Mouse (Mus musculus): ENCODE measurements at regions not wholly inside any gene's neighbourhood (a gene's known extent, or its start where the extent isn't known, plus 50 kb on each side); places are given as distances from the start of the nearest gene placed in this dataset.

DNA sequence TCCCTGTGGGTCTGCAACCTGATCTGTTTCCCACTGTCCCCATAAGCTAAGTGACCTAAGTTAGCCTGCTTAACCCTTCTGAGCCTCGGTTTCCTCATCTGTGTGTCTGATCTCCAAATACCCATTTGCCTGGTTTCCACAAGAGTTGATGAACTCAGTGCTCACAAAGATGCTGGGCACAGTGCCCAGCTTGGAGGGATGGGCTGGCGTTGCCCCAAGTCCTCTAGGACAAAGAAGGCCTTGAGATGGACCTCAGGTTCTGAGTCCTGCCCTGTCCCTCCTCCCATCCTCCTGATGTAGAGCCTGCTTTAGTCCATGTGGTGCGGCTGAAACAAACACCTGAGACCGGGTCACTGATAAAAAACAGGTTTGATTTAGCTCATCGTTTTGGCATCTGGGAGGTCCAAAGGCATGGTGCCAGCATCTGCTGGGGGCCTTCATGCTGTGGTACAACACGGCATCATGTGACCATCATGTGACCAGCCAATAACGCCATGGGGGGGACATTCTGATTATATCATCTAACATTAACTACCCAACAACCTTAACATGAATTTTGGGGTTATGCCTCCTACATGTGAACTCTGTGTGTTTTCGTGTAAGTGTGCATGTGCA, 441.8 kb downstream of the Ptpru start:
- Histone ChIP-seq H3K9me3 (no peaks in the 10 kb centered on the region), H3K36me3 (replicated peaks) (no peaks in the 10 kb centered on the region), H3K27ac (no peak overlapping the region), H3K4me1 (peaks cover 8% of the 10 kb centered on the region; the same call in 1 of the 2 replicates), H3K4me2 (no peak overlapping the region), H3K27me3 (replicated peaks) (no peaks in the 10 kb centered on the region), H3K9ac (no peak overlapping the region), H3K4me3 (no peak overlapping the region)
- 87% methylated on average over 8 of the region's 8 CpGs for WGBS
- ATAC-seq (replicated peaks): no peak

DNA sequence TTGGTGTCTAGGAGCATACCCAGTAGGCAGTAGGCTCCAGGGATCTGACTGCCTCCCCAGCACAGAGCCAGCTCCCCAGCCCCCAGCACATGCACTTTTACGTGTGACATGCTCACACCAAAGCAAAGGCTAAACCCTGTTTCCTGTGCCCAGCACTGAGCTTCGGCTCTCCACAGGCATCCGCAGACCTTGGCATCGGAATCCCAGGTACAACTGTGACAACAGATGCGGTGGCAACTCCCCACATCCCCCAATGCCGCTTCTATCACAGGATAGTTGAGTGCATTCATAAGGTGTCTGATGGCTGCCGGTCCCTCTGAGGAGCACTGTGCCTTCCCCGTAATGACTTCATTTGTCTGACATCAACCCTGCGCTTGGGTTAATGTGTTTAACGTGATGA, 440.9 kb downstream of the Ptpru start:
- no peaks in the 10 kb centered on the region for H3K27me3 ChIP-seq (replicated peaks)
- no peaks in the 10 kb centered on the region for H3K36me3 ChIP-seq (replicated peaks)
- no peak overlapping the region for H3K27ac ChIP-seq
- ATAC-seq (replicated peaks): no peak
- 85% methylated on average over 10 of the region's 10 CpGs for WGBS
- peaks cover 8% of the 10 kb centered on the region; the same call in 1 of the 2 replicates for H3K4me1 ChIP-seq
- no peak overlapping the region for H3K9ac ChIP-seq
- H3K4me3 ChIP-seq: no peak overlapping the region
- no peak overlapping the region for H3K4me2 ChIP-seq
- no peaks in the 10 kb centered on the region for H3K9me3 ChIP-seq

DNA sequence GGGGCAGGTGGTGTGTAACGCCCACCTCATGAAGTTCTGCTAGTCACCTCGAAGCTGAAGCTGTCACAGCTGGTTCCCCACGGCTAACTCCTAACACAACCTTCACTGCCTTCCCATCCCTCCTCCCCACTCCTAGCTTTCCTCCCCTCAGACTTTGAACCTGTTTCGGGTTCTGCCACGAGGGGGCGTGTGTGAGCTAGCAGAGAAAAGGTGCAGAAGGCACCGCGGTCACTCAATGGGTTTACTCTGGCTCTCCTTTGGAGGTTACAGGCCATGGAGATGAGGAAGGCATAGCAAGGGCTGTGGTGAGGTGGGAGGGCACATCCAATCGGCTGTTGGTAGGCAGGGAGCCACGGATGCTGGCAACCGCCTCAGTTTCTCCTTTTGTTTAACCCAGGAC, 437.3 kb downstream of the Ptpru start:
- 28% methylated on average over 11 of the region's 11 CpGs for WGBS

DNA sequence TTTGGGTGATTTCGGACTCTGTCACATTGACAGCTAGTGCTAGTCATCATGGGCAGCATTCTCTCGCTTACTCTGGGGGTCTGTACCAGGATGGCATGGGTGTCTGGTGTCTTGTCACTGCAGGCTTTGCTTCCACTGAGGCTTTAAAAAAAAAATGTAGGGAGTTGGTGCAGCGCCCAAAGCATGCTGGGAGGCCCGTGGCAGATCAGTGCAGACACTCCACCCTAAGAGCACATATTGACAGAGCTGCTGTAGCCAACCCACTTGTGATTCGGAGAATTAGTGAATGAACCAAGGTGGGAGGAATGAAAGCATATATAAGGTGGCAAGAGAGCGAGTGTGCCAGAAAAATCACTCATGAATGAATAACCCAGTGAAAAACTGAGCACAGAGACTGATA, 436.8 kb downstream of the Ptpru start:
- H3K9me3 ChIP-seq: no peaks in the 10 kb centered on the region
- WGBS: 90% methylated on average over 6 of the region's 6 CpGs
- no peak overlapping the region for H3K4me3 ChIP-seq
- ATAC-seq (replicated peaks): no peak
- H3K4me2 ChIP-seq: no peak overlapping the region
- no peak overlapping the region for H3K9ac ChIP-seq
- H3K4me1 ChIP-seq: peaks cover 8% of the 10 kb centered on the region
- no peaks in the 10 kb centered on the region for H3K36me3 ChIP-seq (replicated peaks)
- H3K27me3 ChIP-seq (replicated peaks): no peaks in the 10 kb centered on the region
- no peak overlapping the region for H3K27ac ChIP-seq

More for the DNA sequence above, 437.3 kb downstream of the Ptpru start:
- H3K4me3 ChIP-seq: no peak overlapping the region
- peaks cover 6% of the 10 kb centered on the region for H3K4me1 ChIP-seq
- no peaks in the 10 kb centered on the region for H3K9me3 ChIP-seq
- H3K4me2 ChIP-seq: no peak overlapping the region
- H3K9ac ChIP-seq: no peak overlapping the region
- no peaks in the 10 kb centered on the region for H3K36me3 ChIP-seq (replicated peaks)
- no peak for ATAC-seq (replicated peaks)
- no peaks in the 10 kb centered on the region for H3K27me3 ChIP-seq (replicated peaks)
- no peak overlapping the region for H3K27ac ChIP-seq

DNA sequence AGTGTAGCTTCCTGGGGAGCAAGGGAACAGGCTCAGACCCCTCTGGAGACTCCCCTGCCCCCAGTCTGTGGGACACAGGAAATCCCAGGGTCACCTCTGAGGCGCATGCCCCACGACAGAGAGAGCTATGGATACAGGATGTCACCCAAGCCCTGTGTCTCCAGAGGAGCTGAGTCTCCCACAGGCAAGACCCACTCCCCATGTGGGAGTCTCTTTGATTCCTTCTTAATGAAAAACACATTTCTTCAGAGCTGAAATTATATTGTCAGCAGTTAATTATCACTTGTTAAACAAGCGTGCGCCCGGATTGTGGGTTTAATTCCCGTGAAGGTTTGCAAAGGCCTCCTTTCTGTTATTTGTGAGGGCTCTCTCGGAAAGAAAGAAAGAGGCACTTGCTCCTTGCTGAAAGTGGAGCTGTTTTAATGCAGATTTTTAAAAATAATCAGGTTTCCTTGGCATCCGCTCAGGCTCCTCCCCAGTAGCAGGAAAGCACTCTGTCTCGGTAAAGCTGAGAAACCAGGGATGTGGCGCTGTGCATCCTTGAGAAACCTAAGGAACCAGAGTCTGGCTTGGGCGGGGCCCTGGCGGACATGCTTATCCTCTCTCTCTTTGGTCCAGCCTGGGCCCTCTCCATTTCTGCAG, 432.6 kb downstream of the Ptpru start:
- no peaks in the 10 kb centered on the region for H3K9me3 ChIP-seq
- ATAC-seq (replicated peaks): no peak
- H3K27me3 ChIP-seq (replicated peaks): no peaks in the 10 kb centered on the region
- H3K4me3 ChIP-seq: no peak overlapping the region
- no peak overlapping the region for H3K4me2 ChIP-seq
- H3K4me1 ChIP-seq: peaks cover 16% of the 10 kb centered on the region
- no peak overlapping the region for H3K9ac ChIP-seq
- H3K36me3 ChIP-seq (replicated peaks): no peaks in the 10 kb centered on the region
- peak overlapping the region; percentile 43 for H3K27ac ChIP-seq
- 52% methylated on average over 12 of the region's 12 CpGs for WGBS

DNA sequence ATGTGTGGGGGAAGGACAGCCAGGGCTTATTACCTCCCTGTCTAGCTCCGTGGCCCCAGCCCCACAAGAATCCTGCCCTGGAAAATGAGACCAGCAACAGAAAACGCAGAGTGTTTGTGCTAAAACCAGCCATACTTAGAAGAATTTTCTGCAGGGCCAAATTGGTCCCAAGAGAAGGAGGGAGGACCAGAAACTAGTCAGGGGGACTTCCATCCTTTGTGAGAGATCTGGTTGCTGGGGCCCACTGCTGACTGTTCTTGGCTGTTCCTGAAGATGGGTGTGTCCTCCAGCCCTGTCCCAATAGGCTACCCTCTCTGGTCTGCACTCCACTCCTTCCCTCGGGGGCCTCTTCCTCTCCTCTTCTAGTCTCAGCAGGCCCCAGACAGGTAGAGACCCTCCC, 430.6 kb downstream of the Ptpru start:
- no peak for ATAC-seq (replicated peaks)
- 54% methylated on average over 3 of the region's 3 CpGs for whole genome bisulfite sequencing

DNA sequence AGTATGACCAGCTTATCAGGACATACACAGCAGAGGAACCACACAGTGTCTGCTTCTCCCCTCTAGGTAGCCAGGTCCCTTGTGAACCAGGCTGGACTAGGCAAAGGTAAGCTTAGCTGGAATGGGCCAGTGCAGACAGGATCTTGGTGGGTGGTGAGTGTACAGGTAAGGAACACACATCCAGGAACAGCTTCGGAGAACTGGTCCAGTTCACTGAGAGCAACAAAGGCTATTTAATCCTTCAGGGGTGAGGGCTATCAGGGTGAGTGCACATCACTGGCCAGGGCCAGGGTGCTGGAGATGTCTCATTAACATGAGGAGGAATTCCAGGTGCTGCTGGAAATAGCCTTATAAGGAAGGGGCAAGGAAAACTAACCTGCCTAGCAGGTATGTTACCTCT, 429.4 kb downstream of the Ptpru start:
- H3K9ac ChIP-seq: no peak overlapping the region
- H3K4me1 ChIP-seq: peaks cover 20% of the 10 kb centered on the region
- H3K9me3 ChIP-seq: no peaks in the 10 kb centered on the region
- WGBS: 76% methylated on average over 1 of the region's 1 CpGs
- no peak overlapping the region for H3K27ac ChIP-seq
- H3K36me3 ChIP-seq (replicated peaks): no peaks in the 10 kb centered on the region
- ATAC-seq (replicated peaks): no peak
- H3K4me3 ChIP-seq: no peak overlapping the region
- H3K4me2 ChIP-seq: no peak overlapping the region
- no peaks in the 10 kb centered on the region for H3K27me3 ChIP-seq (replicated peaks)

More for the DNA sequence above, 430.6 kb downstream of the Ptpru start:
- Histone ChIP-seq H3K9ac (no peak overlapping the region), H3K9me3 (no peaks in the 10 kb centered on the region), H3K36me3 (replicated peaks) (no peaks in the 10 kb centered on the region), H3K27ac (no peak overlapping the region), H3K4me2 (no peak overlapping the region), H3K27me3 (replicated peaks) (no peaks in the 10 kb centered on the region), H3K4me3 (no peak overlapping the region), H3K4me1 (peaks cover 20% of the 10 kb centered on the region)

DNA sequence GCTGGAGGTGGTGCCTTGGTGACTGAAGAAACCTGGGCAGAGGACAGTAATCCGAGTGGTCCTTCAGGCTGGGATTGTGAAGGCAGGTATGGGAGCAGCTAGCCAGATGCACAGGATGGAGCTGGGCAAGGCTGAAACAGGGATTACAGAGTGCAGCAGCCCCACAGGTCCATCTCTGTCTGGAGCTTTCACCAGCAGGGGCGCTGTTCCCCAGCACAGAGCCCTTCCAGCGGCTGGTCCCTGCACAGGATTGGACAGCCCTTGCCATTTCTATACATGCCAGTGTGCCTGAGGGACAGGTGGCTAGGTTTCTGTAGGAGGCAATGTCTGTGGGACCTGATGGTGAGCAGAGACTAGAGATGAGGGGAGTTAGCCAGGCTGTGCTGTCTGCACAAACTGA, 428.3 kb downstream of the Ptpru start:
- Histone ChIP-seq H3K36me3 (replicated peaks) (no peaks in the 10 kb centered on the region), H3K9ac (no peak overlapping the region), H3K4me2 (no peak overlapping the region), H3K27me3 (replicated peaks) (no peaks in the 10 kb centered on the region), H3K4me1 (peaks cover 20% of the 10 kb centered on the region), H3K27ac (no peak overlapping the region), H3K9me3 (no peaks in the 10 kb centered on the region), H3K4me3 (no peak overlapping the region)
- ATAC-seq (replicated peaks): no peak
- 27% methylated on average over 3 of the region's 3 CpGs for WGBS

DNA sequence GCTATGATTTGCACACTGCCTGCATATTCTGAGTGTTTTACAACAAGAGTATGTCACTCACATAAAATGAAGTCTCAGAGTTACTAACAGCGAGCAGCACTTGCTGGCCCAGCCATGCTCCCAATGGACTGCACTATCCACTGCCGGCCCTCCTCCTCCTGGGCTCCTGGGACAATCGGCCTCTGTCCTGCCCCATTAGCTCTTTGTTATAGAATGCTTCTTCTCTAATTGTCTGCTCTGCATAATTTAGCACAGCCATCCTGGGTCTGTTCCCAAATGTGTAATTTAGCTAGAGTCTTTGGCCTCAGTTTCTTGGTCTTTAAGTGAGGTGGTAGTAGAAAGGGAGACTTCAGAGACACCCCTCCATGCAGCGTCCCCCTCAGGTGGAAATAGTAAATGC, 426.2 kb downstream of the Ptpru start:
- Histone ChIP-seq H3K36me3 (replicated peaks) (no peaks in the 10 kb centered on the region), H3K27me3 (replicated peaks) (no peaks in the 10 kb centered on the region), H3K9ac (no peak overlapping the region), H3K9me3 (no peaks in the 10 kb centered on the region), H3K4me2 (no peak overlapping the region), H3K4me3 (no peak overlapping the region), H3K27ac (no peak overlapping the region), H3K4me1 (0 out of 2 replicates have a peak, but pooled peaks cover 11% of the 10 kb centered on the region)
- 46% methylated on average over 4 of the region's 4 CpGs for WGBS
- no peak for ATAC-seq (replicated peaks)

DNA sequence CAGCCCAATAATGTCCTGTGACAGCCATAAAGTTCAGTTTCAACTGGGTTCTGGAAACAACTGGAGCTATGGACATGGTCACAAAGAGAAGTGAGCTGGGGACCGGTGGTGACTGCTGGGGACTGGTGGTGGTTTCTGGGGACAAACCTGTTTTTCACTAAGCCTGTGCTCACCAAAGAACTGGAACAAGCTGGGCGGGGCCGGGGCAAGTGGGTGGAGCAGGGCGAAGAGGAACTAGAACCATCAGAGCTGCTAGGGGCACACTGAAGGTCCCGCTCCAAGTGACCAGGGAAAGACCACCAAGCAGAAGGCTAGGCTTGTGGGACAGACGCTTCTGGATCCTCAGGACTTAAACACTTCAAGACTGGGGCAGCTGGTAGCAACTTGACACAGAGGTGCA, 424.7 kb downstream of the Ptpru start:
- H3K27ac ChIP-seq: no peak overlapping the region
- 77% methylated on average over 6 of the region's 6 CpGs for WGBS
- H3K9me3 ChIP-seq: no peaks in the 10 kb centered on the region
- no peak overlapping the region for H3K4me2 ChIP-seq
- no peaks in the 10 kb centered on the region for H3K27me3 ChIP-seq (replicated peaks)
- no peak for ATAC-seq (replicated peaks)
- H3K4me3 ChIP-seq: no peak overlapping the region
- no peaks in the 10 kb centered on the region for H3K36me3 ChIP-seq (replicated peaks)
- H3K9ac ChIP-seq: no peak overlapping the region
- H3K4me1 ChIP-seq: 0 out of 2 replicates have a peak, but pooled peaks cover 4% of the 10 kb centered on the region

DNA sequence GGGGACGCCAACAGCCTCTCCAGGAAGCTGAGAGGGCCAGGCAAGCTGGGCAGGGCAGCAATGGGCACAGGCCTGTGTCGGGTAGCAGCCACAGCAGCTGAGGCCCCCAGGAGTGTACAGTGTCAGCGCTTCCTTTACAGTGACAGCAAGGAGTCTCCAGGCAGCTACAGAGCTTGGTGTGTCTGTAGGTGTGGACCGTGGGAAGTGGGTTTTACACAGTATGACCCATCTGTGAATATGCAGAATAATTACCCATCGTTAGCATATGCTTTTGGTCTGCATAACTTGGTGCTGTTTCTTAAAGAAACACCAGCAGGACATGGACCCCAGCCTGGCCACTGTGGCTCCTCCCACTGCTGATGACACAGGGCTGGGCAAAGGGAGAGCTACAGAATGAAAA, 422.6 kb downstream of the Ptpru start:
- ATAC-seq (replicated peaks): no peak
- Histone ChIP-seq H3K27me3 (replicated peaks) (no peaks in the 10 kb centered on the region), H3K36me3 (replicated peaks) (no peaks in the 10 kb centered on the region), H3K9me3 (no peaks in the 10 kb centered on the region), H3K4me2 (no peak overlapping the region), H3K27ac (no peak overlapping the region), H3K9ac (no peak overlapping the region), H3K4me1 (0 out of 2 replicates have a peak, but pooled peaks cover 4% of the 10 kb centered on the region), H3K4me3 (no peak overlapping the region)
- 80% methylated on average over 5 of the region's 5 CpGs for WGBS

DNA sequence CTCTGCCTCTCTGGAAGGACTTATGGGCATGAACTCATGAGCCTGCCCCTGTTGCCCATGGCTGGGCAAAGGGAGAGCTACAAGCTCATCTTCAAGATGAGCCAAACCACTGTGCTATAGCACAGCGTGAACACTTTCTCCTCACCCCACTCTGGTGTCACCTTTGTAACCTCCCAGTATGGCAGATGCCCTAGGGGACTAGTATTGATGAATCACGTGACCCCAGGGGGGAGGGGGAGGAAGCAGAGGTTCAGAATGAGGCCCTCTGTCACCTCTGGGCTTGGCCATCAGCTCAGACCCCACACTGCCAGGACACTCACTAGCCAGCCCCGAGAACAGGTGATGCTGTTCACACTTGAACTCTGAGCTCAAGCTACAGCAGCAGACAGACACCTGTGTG, 421.9 kb downstream of the Ptpru start:
- Histone ChIP-seq H3K9ac (no peak overlapping the region), H3K27ac (no peak overlapping the region), H3K9me3 (no peaks in the 10 kb centered on the region), H3K4me1 (0 out of 2 replicates have a peak, but pooled peaks cover 4% of the 10 kb centered on the region), H3K36me3 (replicated peaks) (no peaks in the 10 kb centered on the region), H3K27me3 (replicated peaks) (no peaks in the 10 kb centered on the region), H3K4me2 (no peak overlapping the region), H3K4me3 (no peak overlapping the region)
- ATAC-seq (replicated peaks): no peak
- 81% methylated on average over 3 of the region's 3 CpGs for whole genome bisulfite sequencing

DNA sequence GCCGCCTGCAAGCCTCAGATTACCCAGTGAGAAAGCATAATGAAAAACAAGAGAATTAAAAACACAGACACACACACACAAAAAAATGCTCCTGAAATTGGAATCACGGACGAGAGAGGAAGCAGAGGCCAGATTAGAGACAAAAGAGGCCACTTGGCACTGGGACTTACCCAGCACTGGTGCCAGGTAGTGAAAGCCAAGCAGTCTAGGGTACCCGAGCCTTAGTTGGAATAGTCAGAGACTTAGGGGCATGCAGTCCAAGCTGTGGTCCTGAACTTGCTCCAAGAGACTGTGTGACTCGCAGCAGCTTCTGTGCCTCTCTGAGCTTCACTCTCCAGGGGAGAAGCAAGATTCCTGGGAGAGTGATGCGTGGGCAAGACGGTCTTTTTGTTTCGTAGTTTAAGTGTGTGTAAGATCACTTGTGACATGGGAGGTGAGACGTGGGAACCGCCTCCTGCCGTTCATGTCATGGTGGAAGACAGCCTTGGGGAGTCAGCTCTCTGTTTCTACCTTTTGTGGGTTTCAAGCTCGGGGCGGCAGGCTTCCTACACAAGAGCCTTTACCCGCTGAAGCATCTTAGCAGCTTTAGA, 420.8 kb downstream of the Ptpru start:
- H3K9me3 ChIP-seq: no peaks in the 10 kb centered on the region
- WGBS: 76% methylated on average over 14 of the region's 14 CpGs
- H3K27me3 ChIP-seq (replicated peaks): no peaks in the 10 kb centered on the region
- no peak overlapping the region for H3K9ac ChIP-seq
- H3K4me1 ChIP-seq: no peaks in the 10 kb centered on the region
- no peak overlapping the region for H3K27ac ChIP-seq
- H3K36me3 ChIP-seq (replicated peaks): no peaks in the 10 kb centered on the region
- H3K4me3 ChIP-seq: no peak overlapping the region
- no peak for ATAC-seq (replicated peaks)
- no peak overlapping the region for H3K4me2 ChIP-seq

Measured in midbrain, embryonic 15.5 days (tissue).